Mouse (Mus musculus) heart, postnatal 36 days (tissue): ENCODE measurements at regions not wholly inside any gene's neighbourhood (a gene's known extent, or its start where the extent isn't known, plus 50 kb on each side); places are given as distances from the start of the nearest gene placed in this dataset.

Source experiments
- DNase-seq, 2 experiments: peaks; one replicate each; pipeline ENCODE4 v3.0.0; 2021 to 2022
- intact Hi-C: fragments of 180-260 bp; cut with DNase I; formaldehyde crosslinking; loops from one replicate; pipeline ENCODE4 v1.15.1; 2025

- intact Hi-C loops: no loop called here
- no peak for DNase-seq
These were observed 381.8 kb downstream of the H2al1n start for GRCm38 (mm10) chrX:14592793-14593192.

- intact Hi-C loops: no loop called here
These were observed 385.9 kb downstream of the H2al1n start for GRCm38 (mm10) chrX:14596799-14597198.

GRCm38 (mm10) chrX:14601916-14602315, 391.0 kb downstream of the H2al1n start:
- DNase-seq: no peak
- intact Hi-C loops: no loop called here

More at GRCm38 (mm10) chrX:14596799-14597198, 385.9 kb downstream of the H2al1n start:
- DNase-seq: no peak

- intact Hi-C loops: no loop called here
- no peak for DNase-seq
These were observed 398.2 kb downstream of the H2al1n start for GRCm38 (mm10) chrX:14609196-14609595.

GRCm38 (mm10) chrX:14628267-14628901, 417.4 kb downstream of the H2al1n start:
- DNase-seq: peak; percentile 22 to 29
- intact Hi-C loops: no loop called here

- DNase-seq: no peak
- intact Hi-C loops: no loop called here
These were observed 428.4 kb downstream of the H2al1n start for GRCm38 (mm10) chrX:14639378-14639777.

GRCm38 (mm10) chrX:14664852-14665251, 453.9 kb downstream of the H2al1n start:
- DNase-seq: no peak
- intact Hi-C loops: no loop called here

- intact Hi-C loops: no loop called here
- DNase-seq: no peak
These were observed 485.4 kb downstream of the H2al1n start for GRCm38 (mm10) chrX:14696375-14696774.

GRCm38 (mm10) chrX:14738999-14739398, 528.1 kb downstream of the H2al1n start:
- DNase-seq: no peak
- intact Hi-C loops: no loop called here
